Mouse (Mus musculus) spleen, adult 10 weeks (tissue): ENCODE measurements around the gene Gm49373. TPM values are rescaled to one million over a fixed set of nuclear protein-coding genes. Genes with fewer than 3 reads are reported as not detected.

Source experiments
- polyA plus RNA-seq: library from polyadenylated mRNA; stranded (reverse); fragments of 350-450 nt; fragmentation: Illumina TruSeq; extraction: RNeasy Lipid Tissue Mini Kit (QIAGEN cat#74804); gene quantifications from one replicate; pipeline ENCODE4 v1.2.3, GENCODE M21; 2015; ENCODE audit warnings: low replicate concordance; ENCODE audit not compliant: insufficient read depth

Gm49373 gene
- not detected for polyA plus RNA-seq

DNA sequence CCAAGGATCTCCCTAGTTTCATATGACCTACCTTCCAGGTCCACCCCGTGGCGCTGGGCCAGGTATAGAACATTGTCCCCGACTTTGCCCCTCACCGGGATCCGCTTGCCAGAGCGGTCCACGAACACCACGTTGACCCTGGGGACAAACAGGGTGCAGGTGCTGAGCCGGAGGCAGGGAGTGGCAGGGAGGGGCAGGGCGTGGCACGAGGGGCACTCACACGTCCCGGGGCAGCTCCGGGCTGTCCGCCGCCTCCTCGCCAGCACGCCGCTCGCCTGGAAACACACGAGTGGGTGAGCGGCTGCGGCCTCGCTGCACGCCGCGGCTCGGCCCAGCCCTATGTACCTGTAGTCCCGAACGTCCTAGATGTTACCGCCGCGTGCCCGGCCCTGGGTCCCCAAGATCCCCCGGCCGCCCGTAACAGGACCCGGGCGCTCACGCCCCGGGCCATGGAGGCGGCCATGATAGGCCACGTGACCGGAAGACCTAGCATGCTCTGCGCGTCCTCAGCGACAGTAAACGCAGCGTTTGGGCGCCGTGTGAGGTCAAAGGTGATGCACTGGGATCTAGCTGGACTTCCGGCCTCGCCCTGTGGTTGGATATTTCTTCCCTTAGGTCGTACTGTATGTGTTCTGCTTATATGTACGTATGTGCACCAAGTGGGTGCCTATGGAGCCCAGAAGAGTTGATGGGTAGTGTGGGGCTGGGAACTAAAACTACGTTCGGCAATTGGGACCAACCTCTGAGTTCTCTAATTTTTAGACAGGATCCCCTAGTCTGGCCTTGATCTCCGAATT is at the start of gene Gm49373, which contains the start of gene Fdx1l:
Gm49373 (minus strand) TSS at position 53 of the 797 bp plus-strand sequence.
Fdx1l (minus strand) TSS at position 571 of the 797 bp plus-strand sequence.

DNA sequence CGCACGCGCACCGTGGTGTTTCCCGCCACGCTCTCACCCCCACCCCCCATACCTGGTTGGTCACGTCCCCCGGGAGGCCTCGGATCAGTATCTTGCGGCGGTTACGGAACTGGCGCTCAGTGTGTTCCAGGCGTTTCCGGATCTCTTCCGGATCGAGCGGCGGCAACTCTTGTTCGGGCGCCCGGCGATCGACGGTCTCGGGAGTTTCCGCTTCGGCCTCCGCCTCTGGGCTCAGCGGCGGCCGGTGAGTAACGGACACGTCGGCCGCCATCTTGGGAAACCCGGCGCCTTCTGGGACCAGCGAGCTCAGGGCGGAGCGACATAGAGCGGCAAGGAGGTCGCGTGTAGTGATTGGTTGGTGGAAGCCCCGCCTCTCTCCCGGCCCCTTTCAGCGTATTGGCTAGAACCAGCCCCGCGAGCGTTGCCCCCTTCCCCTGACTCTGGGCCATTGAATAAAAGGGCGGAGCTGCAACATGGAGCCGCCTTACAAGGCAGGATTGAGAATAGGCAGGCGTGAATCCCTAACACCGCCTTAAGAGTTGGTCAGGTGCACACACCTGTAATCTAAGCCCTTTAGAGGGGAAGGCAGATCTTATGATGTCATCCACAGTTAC is 18.9 kb upstream of the Gm49373 start, which contains the start of the genes Gm38431 and Raver1:
Gm38431 (minus strand) TSS at position 291 of the 614 bp plus-strand sequence.
Raver1 (minus strand) TSS at position 302 of the 614 bp plus-strand sequence.

DNA sequence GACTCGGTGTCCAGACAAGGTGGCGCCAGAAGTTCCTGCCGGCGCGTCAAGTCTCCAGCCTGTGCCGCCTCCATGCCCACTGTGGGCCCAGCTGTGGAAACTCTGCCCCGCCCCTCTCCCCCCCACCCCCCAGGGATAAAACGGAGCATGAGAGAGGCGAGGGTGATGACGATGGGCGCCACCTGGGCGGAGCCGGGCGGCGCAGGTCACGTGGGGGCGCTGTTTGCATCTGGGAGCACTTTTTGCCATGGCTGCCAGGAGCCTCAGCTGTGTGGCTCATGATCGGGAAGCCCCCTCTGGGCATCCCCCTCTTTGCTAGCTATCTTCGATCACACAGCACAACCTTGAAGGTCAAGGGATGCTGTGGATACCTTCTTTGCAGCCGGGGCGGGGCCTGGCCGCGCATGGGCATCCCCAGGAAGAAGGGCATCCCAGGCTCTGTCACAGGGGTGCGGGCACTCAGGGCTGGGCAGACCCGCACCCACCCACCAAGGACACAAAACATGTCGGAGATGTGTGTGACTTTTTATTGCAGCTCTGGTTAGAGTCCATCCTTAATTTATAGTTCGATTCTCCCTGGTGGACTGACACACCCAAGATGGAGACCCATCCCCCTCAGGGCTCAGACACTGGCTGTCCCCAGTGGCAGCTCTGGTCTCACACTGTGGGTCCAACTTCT is 5.8 kb downstream of the Gm49373 start, which contains the start of gene Zglp1:
Zglp1 (minus strand) TSS at position 88 of the 679 bp plus-strand sequence.

DNA sequence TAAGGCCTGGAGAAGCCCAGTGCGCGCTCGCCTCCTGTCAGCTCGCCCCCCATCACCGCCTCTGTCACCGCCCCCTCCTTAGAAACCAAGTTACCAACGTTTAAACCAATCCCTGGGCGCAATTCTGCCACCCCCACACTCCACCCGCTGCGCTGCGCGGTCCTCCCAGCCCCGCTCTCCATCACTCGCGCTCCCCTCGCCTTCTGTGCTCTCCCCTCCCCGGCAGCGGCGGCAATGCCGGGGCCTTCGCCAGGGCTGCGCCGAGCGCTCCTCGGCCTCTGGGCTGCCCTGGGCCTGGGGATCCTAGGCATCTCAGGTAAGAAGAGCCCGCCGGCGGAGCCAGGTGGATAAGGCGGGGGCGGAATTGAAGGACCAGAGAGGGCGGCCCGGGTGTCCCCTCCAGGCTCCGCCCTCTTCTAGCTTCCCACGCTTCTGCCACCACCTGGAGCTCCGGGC is 41.0 kb downstream of the Gm49373 start, which contains the start of gene Icam5:
Icam5 (plus strand) TSS at position 178 of the 456 bp plus-strand sequence.

DNA sequence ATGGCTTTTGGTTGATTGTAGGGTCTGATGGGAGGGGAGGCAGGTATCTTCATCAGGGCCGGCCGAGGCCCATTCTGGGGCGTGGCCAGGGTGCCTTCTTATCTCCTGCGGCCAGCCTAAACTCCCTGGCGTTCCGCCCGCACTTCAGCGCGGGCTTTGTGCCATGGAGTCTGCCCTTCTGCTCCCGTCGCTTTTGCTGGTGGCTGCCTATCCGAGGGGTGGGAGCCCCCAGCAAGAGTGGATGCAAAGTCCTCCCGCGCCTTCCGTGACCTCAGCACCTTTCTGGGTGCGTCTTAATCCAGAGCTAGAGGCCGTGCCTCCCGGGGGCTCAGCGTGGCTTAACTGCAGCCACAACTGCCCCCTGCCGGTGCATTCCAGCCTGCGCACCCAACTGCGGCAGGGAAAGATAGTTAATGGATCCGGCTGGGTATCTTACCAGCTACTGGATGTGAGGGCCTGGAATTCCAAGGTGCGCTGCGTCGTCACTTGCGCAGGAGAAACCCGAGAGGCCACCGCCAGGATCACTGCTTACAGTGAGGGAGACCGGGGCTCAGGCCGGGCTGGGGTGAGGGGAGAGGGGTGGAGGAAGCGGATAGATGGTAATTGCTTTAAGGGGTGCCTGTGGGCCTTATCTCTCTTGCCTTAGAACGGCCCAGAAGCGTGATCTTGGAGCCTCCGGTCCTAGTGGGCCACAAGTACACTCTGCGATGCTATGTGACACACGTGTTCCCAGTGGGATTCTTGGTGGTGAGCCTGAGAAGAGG is 43.4 kb downstream of the Gm49373 start, which contains the start of gene Icam4:
Icam4 (plus strand) TSS at position 83 of the 764 bp plus-strand sequence.

DNA sequence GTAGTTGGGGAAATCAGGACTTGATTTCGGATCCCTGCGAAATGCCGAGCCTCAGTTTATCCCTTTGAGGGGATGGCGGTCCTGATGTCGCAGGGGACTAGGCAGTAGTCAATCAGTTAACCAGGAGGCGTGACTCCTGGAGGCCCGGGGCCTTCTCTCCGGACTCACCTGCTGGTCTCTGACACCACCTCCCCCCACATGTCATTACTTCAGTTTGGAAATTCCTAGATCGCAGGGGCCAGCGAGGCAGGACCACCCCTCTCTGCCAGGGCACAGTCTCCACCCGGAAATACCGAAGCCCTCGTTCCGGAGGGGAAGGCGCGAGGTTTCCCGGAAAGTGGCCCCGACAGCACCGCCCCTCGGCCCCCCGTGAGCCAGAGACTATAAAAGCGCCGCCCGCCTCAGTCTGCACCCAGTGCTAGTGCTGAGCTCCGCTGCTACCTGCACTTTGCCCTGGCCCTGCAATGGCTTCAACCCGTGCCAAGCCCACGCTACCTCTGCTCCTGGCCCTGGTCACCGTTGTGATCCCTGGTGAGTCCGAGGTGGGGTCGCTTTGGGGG is 57.2 kb downstream of the Gm49373 start, which contains the start of gene Icam1:
Icam1 (plus strand) TSS at position 415 of the 560 bp plus-strand sequence.

Other genes with a start within 250 kb of the Gm49373 start
- 29.9 TPM for gene A230050P20Rik, start 204.5 kb downstream of the Gm49373 start, polyA plus RNA-seq
- 0.44 TPM for gene Angptl6, start 193.4 kb downstream of the Gm49373 start, polyA plus RNA-seq
- gene Ppan, start 184.9 kb downstream of the Gm49373 start, polyA plus RNA-seq = 14.3 TPM
- 129 TPM for gene Eif3g, start 174.5 kb downstream of the Gm49373 start, polyA plus RNA-seq
- gene Dnmt1, start 113.2 kb downstream of the Gm49373 start, polyA plus RNA-seq = 50.1 TPM
- 2.0 TPM for gene S1pr2, start 96.3 kb downstream of the Gm49373 start, polyA plus RNA-seq
- gene Mrpl4, start 70.4 kb downstream of the Gm49373 start, polyA plus RNA-seq = 16.7 TPM
- gene Icam1, start 57.1 kb downstream of the Gm49373 start, polyA plus RNA-seq = 75.3 TPM
- gene Icam4, start 43.7 kb downstream of the Gm49373 start, polyA plus RNA-seq = 0.57 TPM
- 0.10 TPM for gene Icam5, start 41.0 kb downstream of the Gm49373 start, polyA plus RNA-seq
- gene Zglp1, start 6.0 kb downstream of the Gm49373 start, polyA plus RNA-seq = 0.33 TPM
- gene Fdx1l, start 518 bp upstream of the Gm49373 start, polyA plus RNA-seq = 21.1 TPM
- 1.5 TPM for gene Gm38431, start 18.9 kb upstream of the Gm49373 start, polyA plus RNA-seq
- gene Raver1, start 18.9 kb upstream of the Gm49373 start, polyA plus RNA-seq = 26.0 TPM
- gene Tyk2, start 58.1 kb upstream of the Gm49373 start, polyA plus RNA-seq = 33.0 TPM
- 112 TPM for gene Cdc37, start 76.9 kb upstream of the Gm49373 start, polyA plus RNA-seq
- gene Pde4a, start 92.6 kb upstream of the Gm49373 start, polyA plus RNA-seq = 8.6 TPM
- gene Keap1, start 166.3 kb upstream of the Gm49373 start, polyA plus RNA-seq = 18.0 TPM
- 3.4 TPM for gene S1pr5, start 175.3 kb upstream of the Gm49373 start, polyA plus RNA-seq
- 8.0 TPM for gene Atg4d, start 192.2 kb upstream of the Gm49373 start, polyA plus RNA-seq
- 70.9 TPM for gene Kri1, start 214.9 kb upstream of the Gm49373 start, polyA plus RNA-seq
- gene Cdkn2d, start 218.3 kb upstream of the Gm49373 start, polyA plus RNA-seq = 23.0 TPM
- 4.0 TPM for gene Ap1m2, start 239.2 kb upstream of the Gm49373 start, polyA plus RNA-seq
- 243 TPM for gene Slc44a2, start 247.6 kb upstream of the Gm49373 start, polyA plus RNA-seq